Mouse (Mus musculus): Measurements from ENCODE around the gene Cpxm2. TPM values are rescaled to one million over a fixed set of nuclear protein-coding genes. Genes with fewer than 3 reads are reported as not detected.

The Cpxm2 gene
- total RNA-seq, 2 experiments from 2014 or later = 5.2 to 10.8 TPM

- DNase-seq = no peak
These were observed 128.9 kb downstream of the Cpxm2 start for GRCm38 (mm10) chr7:132025591-132025990.

GRCm38 (mm10) chr7:132015933-132016332, 138.6 kb downstream of the Cpxm2 start:
- DNase-seq = no peak

GRCm38 (mm10) chr7:132015193-132015592, 139.3 kb downstream of the Cpxm2 start:
- no peak for DNase-seq

GRCm38 (mm10) chr7:132013970-132014369, 140.6 kb downstream of the Cpxm2 start:
- no peak for DNase-seq

- DNase-seq = no peak
These were observed 141.4 kb downstream of the Cpxm2 start for GRCm38 (mm10) chr7:132012969-132013679.

- DNase-seq = no peak
These were observed 145.5 kb downstream of the Cpxm2 start for GRCm38 (mm10) chr7:132009002-132009401.

- no peak for DNase-seq
These were observed 148.4 kb downstream of the Cpxm2 start for GRCm38 (mm10) chr7:132005996-132006696.

- DNase-seq = no peak
These were observed 161.7 kb downstream of the Cpxm2 start for GRCm38 (mm10) chr7:131992873-131993272.

GRCm38 (mm10) chr7:131992226-131992625, 162.3 kb downstream of the Cpxm2 start:
- no peak for DNase-seq

GRCm38 (mm10) chr7:131989056-131989455, 165.5 kb downstream of the Cpxm2 start:
- DNase-seq = no peak

Other genes starting within 250 kb of the Cpxm2 start
- gene Gpr26, start 188.3 kb downstream of the Cpxm2 start, total RNA-seq (2021) = not detected
- gene Chst15, start 162.5 kb upstream of the Cpxm2 start, total RNA-seq (2021) = 1 to 10 TPM; 2.7 to 4.5 TPM